In genomic region chr7:142481186-142481567, GRCm38 (mm10) we compare ENCODE assay signal across 8 mouse cellular contexts. TPM values are rescaled to one million over a fixed set of nuclear protein-coding genes. Genes with fewer than 3 reads are reported as not detected.
A peak's percentile ranks its signal among the peaks of the same experiment; 100 is the strongest.
DNase-seq lines count a peak whose midpoint lies in the region; ATAC-seq lines count a peak whose summit lies in the region.

No protein-coding gene starts in this region.

- no peak for ATAC-seq in embryonic facial prominence, embryonic 12.5 days (ENCODE audit: insufficient number of reproducible peaks, insufficient read depth, low FRiP score, low TSS enrichment)
- ATAC-seq in heart, embryonic 11.5 days (replicated peaks; ENCODE audit: insufficient number of reproducible peaks, low FRiP score, low TSS enrichment) = peak; percentile 4; the same call in 1 of the 2 replicates
- ATAC-seq in kidney, embryonic 16.5 days (ENCODE audit: low FRiP score, low TSS enrichment) = peak; percentile 1; the same call in 1 of the 2 replicates

- 12% methylated on average over 5 of the region's 5 CpGs for WGBS in embryonic facial prominence, embryonic 12.5 days
- 11% methylated on average over 5 of the region's 5 CpGs for WGBS in heart, embryonic 11.5 days (ENCODE audit: insufficient replicate concordance)
- WGBS in kidney, embryonic 16.5 days = 8% methylated on average over 5 of the region's 5 CpGs

- peak overlapping the region; percentile 40 for H3K4me2 ChIP-seq in embryonic facial prominence, embryonic 12.5 days (replicated peaks)
- peak overlapping the region; percentile 55 for H3K4me2 ChIP-seq in heart, embryonic 11.5 days
- peak overlapping the region; percentile 59 for H3K4me2 ChIP-seq in kidney, embryonic 16.5 days (replicated peaks; ENCODE audit: low read depth, low read length)

- H3K27ac ChIP-seq in embryonic facial prominence, embryonic 12.5 days = peak overlapping the region; percentile 96
- peak overlapping the region; percentile 98 for H3K27ac ChIP-seq in heart, embryonic 11.5 days (ENCODE audit: low read depth, low read length)
- H3K27ac ChIP-seq in kidney, embryonic 16.5 days (ENCODE audit: low read length) = peak overlapping the region; percentile 94

- peak; percentile 74 for DNase-seq in urinary bladder, postnatal 14 days (ENCODE audit: low spot score)
- no peak for DNase-seq in urinary bladder, postnatal 10 days (ENCODE audit: low spot score)
- DNase-seq in lung, postnatal 36 days = peak; percentile 66
- DNase-seq in testis, postnatal 10 days (ENCODE audit: low spot score) = peak; percentile 83
- DNase-seq in left cerebral cortex, postnatal 25 days (ENCODE audit: low spot score in 2 of 2) = no peak

- H3K4me3 ChIP-seq in embryonic facial prominence, embryonic 12.5 days = peak overlapping the region; percentile 9; the same call in 1 of the 2 replicates
- H3K4me3 ChIP-seq in heart, embryonic 11.5 days (ENCODE audit: low read depth, low read length) = peak overlapping the region; percentile 8; the same call in 1 of the 2 replicates
- peak overlapping the region; percentile 29 for H3K4me3 ChIP-seq in kidney, embryonic 16.5 days (ENCODE audit: low read length)

- H3K27me3 ChIP-seq in embryonic facial prominence, embryonic 12.5 days = no peaks in the 10 kb centered on the region
- no peaks in the 10 kb centered on the region for H3K27me3 ChIP-seq in heart, embryonic 11.5 days (ENCODE audit: control insufficient read depth, insufficient read depth, low read length)
- H3K27me3 ChIP-seq in kidney, embryonic 16.5 days (ENCODE audit: insufficient read depth, low read length) = no peaks in the 10 kb centered on the region

- H3K9me3 ChIP-seq in embryonic facial prominence, embryonic 12.5 days = no peaks in the 10 kb centered on the region
- no peaks in the 10 kb centered on the region for H3K9me3 ChIP-seq in heart, embryonic 11.5 days (replicated peaks; ENCODE audit: control insufficient read depth, low read length)
- no peaks in the 10 kb centered on the region for H3K9me3 ChIP-seq in kidney, embryonic 16.5 days (ENCODE audit: low read length)

- H3K36me3 ChIP-seq in embryonic facial prominence, embryonic 12.5 days = peaks cover 9% of the 10 kb centered on the region; the same call in 1 of the 2 replicates
- H3K36me3 ChIP-seq in heart, embryonic 11.5 days (ENCODE audit: control insufficient read depth, insufficient read depth, low read length) = 0 out of 2 replicates have a peak, but pooled peaks cover 3% of the 10 kb centered on the region
- peaks cover 17% of the 10 kb centered on the region; the same call in 1 of the 2 replicates for H3K36me3 ChIP-seq in kidney, embryonic 16.5 days (ENCODE audit: insufficient read depth, low read length)

- intact Hi-C loops in left cerebral cortex, postnatal 25 days (cut with DNase I) = no loop called here

- H3K4me1 ChIP-seq in embryonic facial prominence, embryonic 12.5 days = peaks cover 55% of the 10 kb centered on the region
- H3K4me1 ChIP-seq in heart, embryonic 11.5 days (ENCODE audit: control insufficient read depth, insufficient read depth, low read length) = peaks cover 52% of the 10 kb centered on the region
- peaks cover 48% of the 10 kb centered on the region for H3K4me1 ChIP-seq in kidney, embryonic 16.5 days (ENCODE audit: insufficient read depth, low read length)

- H3K9ac ChIP-seq in embryonic facial prominence, embryonic 12.5 days = peak overlapping the region; percentile 22; the same call in 1 of the 2 replicates
- H3K9ac ChIP-seq in heart, embryonic 11.5 days (ENCODE audit: low read depth, low read length) = peak overlapping the region; percentile 83
- H3K9ac ChIP-seq in kidney, embryonic 16.5 days (replicated peaks; ENCODE audit: low read length) = peak overlapping the region; percentile 74

RNA-seq across cellular contexts. Expression of gene Tnnt3, which starts 17.5 kb away (rescaled TPM):
- polyA plus RNA-seq in embryonic facial prominence, embryonic 12.5 days (2016; fragmentation: Nextera tagmentation; extraction: Ambion mirVana) = 4.6 and 6.9 TPM in 2 replicates
- polyA plus RNA-seq in heart, embryonic 11.5 days (2014; fragmentation: Nextera tagmentation; extraction: Ambion mirVana) = 16.0 and 16.3 TPM in 2 replicates
- 14.2 and 17.2 TPM in 2 replicates for polyA plus RNA-seq in kidney, embryonic 16.5 days (2015; fragmentation: Nextera tagmentation; extraction: Ambion mirVana)
- not detected for total RNA-seq in left cerebral cortex, postnatal 25 days (2021)

RNA-seq across cellular contexts. Expression of gene Lsp1, which starts 20.6 kb away (rescaled TPM):
- polyA plus RNA-seq in embryonic facial prominence, embryonic 12.5 days (2016; fragmentation: Nextera tagmentation; extraction: Ambion mirVana) = 24.5 and 24.7 TPM in 2 replicates
- polyA plus RNA-seq in heart, embryonic 11.5 days (2014; fragmentation: Nextera tagmentation; extraction: Ambion mirVana) = 31.4 and 32.1 TPM in 2 replicates
- polyA plus RNA-seq in kidney, embryonic 16.5 days (2015; fragmentation: Nextera tagmentation; extraction: Ambion mirVana) = 141 and 156 TPM in 2 replicates
- total RNA-seq in left cerebral cortex, postnatal 25 days (2021) = 1 to 10 TPM; 5.2 to 5.4 TPM

RNA-seq across cellular contexts. Expression of gene Tnni2, which starts 39.6 kb away (rescaled TPM):
- 7.1 and 9.6 TPM in 2 replicates for polyA plus RNA-seq in embryonic facial prominence, embryonic 12.5 days (2016; fragmentation: Nextera tagmentation; extraction: Ambion mirVana)
- 46.1 and 51.6 TPM in 2 replicates for polyA plus RNA-seq in heart, embryonic 11.5 days (2014; fragmentation: Nextera tagmentation; extraction: Ambion mirVana)
- polyA plus RNA-seq in kidney, embryonic 16.5 days (2015; fragmentation: Nextera tagmentation; extraction: Ambion mirVana) = 11.9 and 12.0 TPM in 2 replicates
- not detected for total RNA-seq in left cerebral cortex, postnatal 25 days (2021)

RNA-seq across cellular contexts. Expression of gene Syt8, which starts 46.5 kb away (rescaled TPM):
- 0.35 TPM in 1 of 2 replicates, not detected in the other for polyA plus RNA-seq in embryonic facial prominence, embryonic 12.5 days (2016; fragmentation: Nextera tagmentation; extraction: Ambion mirVana)
- polyA plus RNA-seq in heart, embryonic 11.5 days (2014; fragmentation: Nextera tagmentation; extraction: Ambion mirVana) = 0.26 and 0.31 TPM in 2 replicates
- polyA plus RNA-seq in kidney, embryonic 16.5 days (2015; fragmentation: Nextera tagmentation; extraction: Ambion mirVana) = 2.3 and 4.0 TPM in 2 replicates
- not detected for total RNA-seq in left cerebral cortex, postnatal 25 days (2021)

RNA-seq across cellular contexts. Expression of gene Mrpl23, which starts 51.3 kb away (rescaled TPM):
- 19.8 and 32.6 TPM in 2 replicates for polyA plus RNA-seq in embryonic facial prominence, embryonic 12.5 days (2016; fragmentation: Nextera tagmentation; extraction: Ambion mirVana)
- 15.4 and 19.3 TPM in 2 replicates for polyA plus RNA-seq in heart, embryonic 11.5 days (2014; fragmentation: Nextera tagmentation; extraction: Ambion mirVana)
- polyA plus RNA-seq in kidney, embryonic 16.5 days (2015; fragmentation: Nextera tagmentation; extraction: Ambion mirVana) = 24.4 and 24.6 TPM in 2 replicates
- total RNA-seq in left cerebral cortex, postnatal 25 days (2021) = 1 to 10 TPM; 3.3 to 6.9 TPM

Comparison
In these comparisons a context has a peak if more than half of its experiments do, and no peak if none do; other contexts are left out.
1. DNase-seq: peak in urinary bladder, postnatal 14 days (single experiment), lung, postnatal 36 days (single experiment) and testis, postnatal 10 days (single experiment); none in urinary bladder, postnatal 10 days (single experiment) and left cerebral cortex, postnatal 25 days (0 of 2).
2. H3K9ac ChIP-seq: peak in every context shown above with its lines; median percentile 83 in heart, embryonic 11.5 days; 74 in kidney, embryonic 16.5 days; 22 in embryonic facial prominence, embryonic 12.5 days.
3. Peak in every context shown above with its lines, with median percentiles within 50 percentile points of each other: H3K27ac ChIP-seq, H3K4me2 ChIP-seq and H3K4me3 ChIP-seq.